Mouse (Mus musculus): ENCODE measurements around the gene Dio1.

Dio1 gene

DNA sequence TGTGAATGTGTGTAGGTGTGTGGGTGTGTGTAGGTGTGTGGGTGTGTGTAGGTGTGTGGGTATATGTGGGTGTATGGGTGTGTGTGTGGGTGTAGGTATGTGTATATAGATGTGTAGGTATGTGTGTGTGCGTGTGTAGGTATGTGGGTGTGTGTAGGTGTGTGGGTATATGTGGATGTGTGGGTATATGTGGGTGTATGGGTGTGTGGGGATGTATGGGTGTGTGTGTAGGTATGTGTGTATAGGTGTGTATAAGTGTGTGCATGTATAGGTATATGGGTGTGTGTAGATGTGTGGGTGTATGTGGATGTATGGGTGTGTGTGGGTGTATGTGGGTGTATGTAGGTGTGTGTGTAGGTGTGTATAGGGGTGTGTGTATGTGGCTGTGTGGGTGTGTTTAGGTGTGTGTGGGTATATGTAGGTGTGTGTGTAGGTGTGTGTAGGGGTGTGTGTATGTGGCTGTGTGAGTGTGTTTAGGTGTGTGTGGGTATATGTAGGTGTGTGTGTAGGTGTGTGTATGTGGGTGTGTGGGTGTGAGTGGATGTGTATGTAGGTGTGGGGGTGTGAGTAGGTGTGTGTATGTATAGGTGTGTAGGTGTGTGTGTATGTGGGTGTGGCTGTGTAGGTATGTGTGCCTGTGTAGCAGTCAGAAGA, 5.9 kb downstream of the Dio1 start:
- DNase-seq (ENCODE audit: low spot score in 2 of 2), result no peak

GRCm38 (mm10) chr4:107300371-107300770, 6.6 kb downstream of the Dio1 start:
- DNase-seq (ENCODE audit: low spot score in 2 of 2), result no peak

DNA sequence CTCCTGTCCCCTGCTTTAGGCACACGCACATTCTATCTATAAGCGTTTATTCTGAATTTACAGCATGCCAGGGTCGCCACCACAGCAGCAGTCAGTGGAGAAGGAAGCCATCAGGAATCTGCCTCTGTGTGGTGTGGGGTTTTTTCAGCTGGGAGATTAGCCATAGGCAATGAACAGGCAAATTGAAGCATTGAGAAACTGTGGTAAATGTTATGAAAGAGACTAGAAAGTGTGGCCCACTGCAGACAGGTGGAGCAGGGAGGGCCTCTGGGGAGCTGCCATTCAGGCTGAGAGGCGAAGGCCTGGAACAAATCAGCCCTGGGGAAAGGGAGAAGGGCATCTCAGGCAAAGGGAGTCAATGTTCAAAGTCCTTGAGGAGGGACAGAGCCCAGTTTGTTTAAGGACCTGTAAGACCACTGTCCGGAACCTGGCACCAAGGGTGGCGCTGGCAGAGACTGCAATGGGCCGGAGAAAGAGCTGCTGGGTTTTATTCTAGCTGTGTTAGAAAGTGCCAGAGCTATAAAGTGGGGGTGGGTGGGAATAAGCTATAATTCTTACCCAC, 7.1 kb downstream of the Dio1 start:
- DNase-seq (ENCODE audit: low spot score in 2 of 2), result no peak

DNA sequence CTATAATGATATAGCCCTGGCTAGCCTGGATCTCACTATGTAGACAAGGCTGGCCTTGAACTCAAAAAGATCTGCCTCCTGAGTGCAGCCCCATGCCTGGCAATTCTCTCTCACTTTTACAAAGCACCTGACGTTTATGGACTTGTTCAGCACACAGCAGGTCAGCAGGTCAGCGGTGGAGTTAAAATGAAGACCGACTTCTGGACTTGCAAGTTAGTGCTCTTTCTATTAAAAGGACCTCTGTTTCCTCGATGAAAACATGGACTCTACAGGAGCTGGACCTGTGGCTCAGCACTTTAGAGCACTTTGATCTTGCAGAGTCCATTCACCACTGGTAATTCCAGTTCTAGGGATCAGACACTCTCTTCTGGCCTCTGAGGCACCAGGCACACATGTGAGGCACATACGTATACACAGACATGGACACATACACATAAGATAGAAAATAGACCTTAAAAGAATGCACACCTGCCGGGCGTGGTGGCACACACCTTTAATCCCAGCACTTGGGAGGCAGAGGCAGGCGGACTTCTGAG, 8.8 kb downstream of the Dio1 start:
- DNase-seq (ENCODE audit: low spot score in 2 of 2), result no peak

- DNase-seq (ENCODE audit: low spot score in 2 of 2), result no peak
Observed at GRCm38 (mm10) chr4:107292273-107292662, 14.7 kb downstream of the Dio1 start.

DNA sequence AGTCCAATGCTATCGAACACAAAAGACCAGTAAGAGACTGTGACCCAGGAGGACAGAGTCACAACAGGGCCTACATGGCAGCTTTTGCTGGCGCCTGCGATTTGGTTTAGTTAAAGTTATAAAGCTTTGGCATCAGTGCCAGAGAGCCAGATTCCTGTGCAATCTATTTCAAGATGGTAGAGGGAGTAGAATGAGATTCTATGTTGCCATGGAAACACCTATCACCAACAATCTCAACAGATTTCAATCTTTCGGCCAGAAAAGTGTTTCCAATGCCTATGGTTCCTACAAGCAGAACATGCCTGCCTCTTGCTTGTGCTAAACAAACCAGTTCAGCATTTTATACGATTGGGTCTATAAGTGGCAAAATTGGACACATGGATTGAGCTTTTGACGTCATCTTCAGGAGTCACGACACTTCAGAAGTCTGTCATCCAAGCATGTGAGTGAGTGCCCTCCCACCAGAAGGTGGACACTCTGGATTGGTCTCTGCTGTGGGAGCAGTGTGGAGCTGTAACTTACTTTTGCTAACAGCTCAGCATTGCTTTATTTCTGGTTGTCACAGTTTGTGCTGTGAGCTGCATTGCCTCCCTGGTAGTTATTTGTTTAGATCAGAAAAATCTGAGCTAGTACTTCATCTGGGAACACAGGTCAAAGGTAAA, 15.2 kb downstream of the Dio1 start:
- DNase-seq (ENCODE audit: low spot score in 2 of 2), result no peak

DNA sequence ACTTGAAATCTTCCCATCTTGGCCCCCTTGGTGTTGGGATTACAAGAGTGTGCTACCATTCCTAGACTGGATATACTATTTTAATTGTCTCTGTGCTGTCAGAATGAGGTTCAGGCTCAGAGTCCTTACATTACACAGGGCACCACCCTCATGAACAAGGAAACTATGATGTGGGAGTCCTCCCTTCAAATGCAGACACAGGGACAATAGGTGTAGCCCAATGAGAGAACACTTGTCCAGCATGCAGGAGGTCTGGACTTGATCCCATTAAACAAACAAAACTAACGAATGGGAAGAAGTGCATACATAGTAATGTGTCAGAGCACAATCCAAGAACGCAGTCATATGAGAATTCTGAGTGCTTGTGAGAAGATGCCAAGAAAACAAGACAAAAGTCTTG, 19.5 kb downstream of the Dio1 start:
- DNase-seq (ENCODE audit: low spot score in 2 of 2), result no peak

- DNase-seq (ENCODE audit: low spot score in 2 of 2), result no peak
Observed at GRCm38 (mm10) chr4:107286386-107286785, 20.6 kb downstream of the Dio1 start.

GRCm38 (mm10) chr4:107285446-107286200, 21.3 kb downstream of the Dio1 start:
- peak in 1 of 2 experiments; percentile 22 for DNase-seq (ENCODE audit: low spot score in 2 of 2)

DNA sequence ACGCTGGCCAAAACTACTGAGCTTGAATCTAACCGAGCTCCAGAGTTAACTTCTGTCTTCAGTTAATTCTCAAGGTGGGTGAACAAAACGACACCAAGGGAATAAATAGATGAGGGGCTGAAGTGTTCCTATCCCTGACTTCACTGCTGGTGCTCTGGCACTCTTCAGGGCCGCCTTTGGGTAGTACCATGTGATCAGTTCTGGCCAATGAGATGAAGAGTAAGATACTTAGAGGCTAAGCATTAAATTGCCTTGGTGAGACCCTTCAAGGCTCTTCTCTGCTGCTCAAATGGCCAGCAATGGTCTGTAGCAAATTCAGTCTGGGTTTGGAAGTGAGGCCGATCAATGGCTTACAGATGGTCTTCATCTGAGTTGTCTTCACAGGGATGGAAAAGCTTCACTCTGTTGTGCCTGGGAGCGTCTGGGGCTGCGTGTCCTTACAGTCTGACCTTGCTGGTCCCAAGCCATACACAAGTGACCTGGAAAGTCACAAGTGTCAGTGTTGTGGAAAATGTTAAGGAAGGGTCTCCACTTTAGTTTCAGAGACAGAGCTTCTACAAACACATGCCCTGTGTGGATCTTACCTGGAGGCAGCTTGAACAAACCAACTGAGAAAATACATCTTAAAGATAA, 26.0 kb downstream of the Dio1 start:
- no peak for DNase-seq (ENCODE audit: low spot score in 2 of 2)

DNA sequence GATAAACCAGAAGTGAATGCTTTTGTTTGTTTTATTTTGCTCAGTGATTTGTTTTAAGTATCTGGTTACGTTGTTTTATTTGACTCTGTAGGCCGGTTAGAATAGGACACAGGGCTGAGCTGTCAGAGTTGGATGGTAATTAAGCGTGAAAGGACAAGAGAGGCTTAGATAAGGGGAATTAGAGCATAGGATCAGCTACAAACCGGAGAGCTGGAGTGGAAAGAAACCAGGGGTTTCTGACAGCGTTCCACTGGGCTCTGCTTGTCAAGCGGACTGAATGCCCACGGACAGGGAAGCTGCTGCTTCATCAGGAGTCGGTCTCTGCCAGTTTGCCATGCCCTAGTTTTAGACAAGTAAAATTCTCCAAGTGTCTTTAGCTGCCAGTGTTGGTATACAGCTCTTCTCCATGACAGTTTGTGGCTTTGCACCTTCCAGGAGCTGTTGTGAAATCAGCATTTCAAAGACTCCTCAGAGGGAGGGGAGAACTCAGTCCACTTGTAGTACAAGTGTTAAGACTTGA, 28.7 kb downstream of the Dio1 start:
- DNase-seq (ENCODE audit: low spot score in 2 of 2), result no peak

DNA sequence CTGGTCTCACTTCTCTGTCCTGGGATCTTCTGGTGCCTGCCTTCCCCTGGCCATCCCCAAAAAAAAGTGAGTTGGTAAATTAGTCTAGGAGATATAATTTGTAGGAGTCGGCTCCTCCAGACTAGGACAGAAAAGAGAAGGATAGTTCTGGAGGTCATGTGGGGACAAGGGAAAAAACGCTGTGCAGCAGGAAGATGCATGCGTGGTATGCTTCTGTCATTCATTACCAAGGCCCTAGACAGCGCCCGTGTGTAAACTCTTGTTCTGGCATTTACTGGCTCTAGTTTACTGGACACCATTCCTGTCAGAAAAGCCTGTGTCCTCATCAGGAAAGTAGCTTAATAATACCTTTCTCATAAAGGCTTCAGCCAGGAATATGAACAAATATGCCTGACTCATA, 32.5 kb downstream of the Dio1 start:
- no peak for DNase-seq (ENCODE audit: low spot score in 2 of 2)

GRCm38 (mm10) chr4:107273683-107274082, 33.3 kb downstream of the Dio1 start:
- no peak for DNase-seq (ENCODE audit: low spot score in 2 of 2)

DNA sequence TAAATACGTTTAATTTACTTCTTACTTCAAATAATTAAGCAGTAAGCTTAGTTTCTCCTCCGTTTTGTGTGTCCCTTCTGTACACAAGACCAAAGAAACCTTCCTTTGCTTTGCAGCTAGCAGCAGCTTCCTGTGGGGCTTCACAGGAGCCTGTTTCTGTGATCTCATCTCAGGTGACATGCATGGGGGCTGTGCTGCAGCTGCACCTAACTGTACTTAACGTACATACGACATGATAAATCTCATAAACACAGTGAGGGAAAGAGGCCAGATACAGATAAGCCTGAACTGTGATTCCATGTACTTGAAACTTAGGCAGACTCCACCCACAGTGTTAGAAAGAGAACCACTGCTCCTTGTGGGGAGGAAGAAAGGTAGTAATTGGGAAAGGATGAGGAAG, 47.0 kb downstream of the Dio1 start:
- peak; percentile 42 to 45 for DNase-seq (ENCODE audit: low spot score in 2 of 2)

DNA sequence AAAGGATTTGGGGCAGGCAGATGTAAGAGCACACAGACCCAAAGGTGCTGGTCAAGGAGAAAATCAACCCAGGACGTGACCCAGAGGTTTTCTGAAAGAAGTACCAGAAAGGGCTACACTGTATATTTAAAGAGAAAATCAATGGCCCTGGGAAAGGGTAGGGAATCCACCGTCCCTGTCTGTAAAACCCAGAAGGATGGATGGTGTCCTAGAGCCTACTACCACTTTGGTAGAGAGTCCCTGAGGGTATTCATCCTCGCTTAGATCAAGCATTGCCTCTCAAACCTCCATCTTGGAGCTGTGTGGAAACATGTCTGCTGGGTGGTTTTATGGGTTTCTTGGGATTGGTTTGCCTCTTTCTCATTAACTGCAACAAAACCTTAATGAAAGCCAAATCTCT, 52.6 kb downstream of the Dio1 start:
- no peak for DNase-seq (ENCODE audit: low spot score in 2 of 2)

- peak; percentile 97 for DNase-seq (ENCODE audit: low spot score in 2 of 2)
Observed at GRCm38 (mm10) chr4:107253125-107254091, 53.6 kb downstream of the Dio1 start, which contains the start of the genes Lrrc42 and Hspb11. Lrrc42 (minus strand) TSS chr4:107253532. Hspb11 (plus strand) TSS chr4:107253593.

GRCm38 (mm10) chr4:107252522-107252921, 54.4 kb downstream of the Dio1 start:
- DNase-seq (ENCODE audit: low spot score in 2 of 2), result peak in 1 of 2 experiments; percentile 15

- DNase-seq (ENCODE audit: low spot score in 2 of 2), result peak; percentile 15 to 41
Observed at GRCm38 (mm10) chr4:107250494-107250893, 56.5 kb downstream of the Dio1 start.

DNA sequence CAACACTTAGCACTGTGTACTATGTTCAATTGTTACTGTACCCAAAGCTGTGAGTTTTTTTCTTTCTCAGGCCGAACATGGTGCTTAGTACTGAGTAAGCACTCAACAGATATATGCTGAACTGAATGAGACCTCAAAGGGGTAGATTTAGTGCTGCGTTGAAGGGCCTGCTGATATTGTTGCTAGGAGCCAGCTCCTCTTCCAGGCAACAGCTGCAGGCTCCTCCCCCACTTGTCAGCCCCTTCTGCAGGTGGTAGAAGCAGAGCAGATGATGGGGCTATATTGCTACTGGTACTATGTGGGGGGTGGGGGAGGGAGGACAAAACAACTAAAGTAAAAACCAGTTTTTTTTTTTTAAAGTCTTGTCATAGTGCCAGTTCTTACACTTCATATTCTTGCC, 57.5 kb downstream of the Dio1 start:
- no peak for DNase-seq (ENCODE audit: low spot score in 2 of 2)

GRCm38 (mm10) chr4:107248061-107248460, 58.9 kb downstream of the Dio1 start:
- DNase-seq (ENCODE audit: low spot score in 2 of 2), result no peak
